In genomic region chr10:108815339-108815738, GRCm38 (mm10) we compare ENCODE assay signal across 20 mouse cellular contexts.
DNase-seq lines count a peak whose midpoint lies in the region; ATAC-seq and TF ChIP-seq lines count a peak whose summit lies in the region.
"Had no signal": no experiment of that assay in that cellular context is flagged by ENCODE, and none has a peak within 500 bp of the region (broad histone marks: within the 10 kb centered on the region; RNA-seq: fewer than 3 reads in every experiment).

No protein-coding gene starts in this region.

- H3K4me3 ChIP-seq in forebrain, embryonic 14.5 days (ENCODE audit: low read depth, low read length) = no peak overlapping the region
- H3K4me3 ChIP-seq in forebrain, embryonic 12.5 days (replicated peaks) = no peak overlapping the region
- no peak overlapping the region for H3K4me3 ChIP-seq in layer of hippocampus, adult 2 months
- no peak overlapping the region for H3K4me3 ChIP-seq in neural tube, embryonic 13.5 days
- H3K4me3 ChIP-seq: embryonic facial prominence, embryonic 13.5 days; embryonic facial prominence, embryonic 15.5 days; erythroblast, embryonic 14.5 days; forebrain, embryonic 10.5 days had no signal

- H3K9me3 ChIP-seq in forebrain, embryonic 14.5 days (replicated peaks; ENCODE audit: control insufficient read depth, low read length) = no peaks in the 10 kb centered on the region
- no peaks in the 10 kb centered on the region for H3K9me3 ChIP-seq in forebrain, embryonic 12.5 days
- no peaks in the 10 kb centered on the region for H3K9me3 ChIP-seq in neural tube, embryonic 13.5 days
- H3K9me3 ChIP-seq: embryonic facial prominence, embryonic 13.5 days; embryonic facial prominence, embryonic 15.5 days; forebrain, embryonic 10.5 days had no signal

- WGBS in forebrain, embryonic 14.5 days = 45% methylated on average over 6 of the region's 6 CpGs
- WGBS in forebrain, embryonic 12.5 days = 65% methylated on average over 6 of the region's 6 CpGs
- 56% methylated on average over 6 of the region's 6 CpGs for WGBS in neural tube, embryonic 13.5 days

- no peak overlapping the region for H3K9ac ChIP-seq in forebrain, embryonic 14.5 days (ENCODE audit: low read length)
- no peak overlapping the region for H3K9ac ChIP-seq in forebrain, embryonic 12.5 days
- no peak overlapping the region for H3K9ac ChIP-seq in neural tube, embryonic 13.5 days
- H3K9ac ChIP-seq: embryonic facial prominence, embryonic 13.5 days; embryonic facial prominence, embryonic 15.5 days had no signal

- H3K4me1 ChIP-seq in forebrain, embryonic 14.5 days (ENCODE audit: control insufficient read depth, insufficient read depth, low read length) = no peaks in the 10 kb centered on the region
- H3K4me1 ChIP-seq in forebrain, embryonic 12.5 days = no peaks in the 10 kb centered on the region
- H3K4me1 ChIP-seq in neural tube, embryonic 13.5 days (replicated peaks) = 0 out of 2 replicates have a peak, but pooled peaks cover 3% of the 10 kb centered on the region
- H3K4me1 ChIP-seq: embryonic facial prominence, embryonic 13.5 days; embryonic facial prominence, embryonic 15.5 days; forebrain, embryonic 10.5 days had no signal

- peak; percentile 59 for DNase-seq in forebrain, embryonic 14.5 days (ENCODE audit: low spot score)
- no peak for DNase-seq in layer of hippocampus, adult 2 months (ENCODE audit: low spot score in 2 of 2)
- no peak for DNase-seq in layer of hippocampus, adult 9-11 months
- no peak for DNase-seq in neural tube, embryonic 10.5 days (ENCODE audit: extremely low spot score, low spot score)
- no peak for DNase-seq in cerebellum, postnatal 25 days
- DNase-seq: adrenal gland, adult 2 months; adrenal gland, postnatal 10 days; adrenal gland, postnatal 25 days; cerebellum, adult 11-12 months; cerebellum, adult 2 months; cerebellum, adult 9-10 months; cerebellum, postnatal 10 days; cerebellum, postnatal 36 days; embryo, embryonic 11 days had no signal

- TF ChIP-seq CTCF in layer of hippocampus, adult 2 months (conservative IDR thresholded peaks at IDR 0.05) = no peak

- ATAC-seq in forebrain, embryonic 14.5 days = peak; percentile 34; the same call in 1 of the 2 replicates
- ATAC-seq in forebrain, embryonic 12.5 days (ENCODE audit: low FRiP score) = no peak
- no peak for ATAC-seq in neural tube, embryonic 13.5 days (ENCODE audit: low read depth)

- no peak overlapping the region for H3K27ac ChIP-seq in forebrain, embryonic 14.5 days (ENCODE audit: low read depth, low read length)
- H3K27ac ChIP-seq in forebrain, embryonic 12.5 days = no peak overlapping the region
- H3K27ac ChIP-seq in layer of hippocampus, adult 2 months = peak overlapping the region; percentile 56; the same call in 1 of the 2 replicates
- 0 out of 2 replicates have a peak overlapping the region, but pooled peaks have one; percentile 3 for H3K27ac ChIP-seq in neural tube, embryonic 13.5 days (replicated peaks)
- H3K27ac ChIP-seq: embryonic facial prominence, embryonic 13.5 days; embryonic facial prominence, embryonic 15.5 days; forebrain, embryonic 10.5 days had no signal

- H3K27me3 ChIP-seq in forebrain, embryonic 14.5 days (replicated peaks; ENCODE audit: control insufficient read depth, insufficient read depth, low read length) = no peaks in the 10 kb centered on the region
- no peaks in the 10 kb centered on the region for H3K27me3 ChIP-seq in forebrain, embryonic 12.5 days
- H3K27me3 ChIP-seq in neural tube, embryonic 13.5 days = no peaks in the 10 kb centered on the region
- H3K27me3 ChIP-seq: embryonic facial prominence, embryonic 13.5 days; embryonic facial prominence, embryonic 15.5 days had no signal

- H3K4me2 ChIP-seq in forebrain, embryonic 14.5 days (ENCODE audit: low read length) = no peak overlapping the region
- no peak overlapping the region for H3K4me2 ChIP-seq in forebrain, embryonic 12.5 days
- H3K4me2 ChIP-seq in neural tube, embryonic 13.5 days = no peak overlapping the region
- H3K4me2 ChIP-seq: embryonic facial prominence, embryonic 13.5 days; embryonic facial prominence, embryonic 15.5 days had no signal

- no peaks in the 10 kb centered on the region for H3K36me3 ChIP-seq in forebrain, embryonic 14.5 days (ENCODE audit: control insufficient read depth, insufficient read depth, low read length)
- H3K36me3 ChIP-seq in forebrain, embryonic 12.5 days (replicated peaks) = no peaks in the 10 kb centered on the region
- no peaks in the 10 kb centered on the region for H3K36me3 ChIP-seq in neural tube, embryonic 13.5 days
- H3K36me3 ChIP-seq: embryonic facial prominence, embryonic 13.5 days; embryonic facial prominence, embryonic 15.5 days; forebrain, embryonic 10.5 days had no signal

Comparison
In these comparisons a context has a peak if more than half of its experiments do, and no peak if none do; other contexts are left out.
1. H3K27ac ChIP-seq: peak in layer of hippocampus, adult 2 months (single experiment) and neural tube, embryonic 13.5 days (single experiment); none in forebrain, embryonic 14.5 days (single experiment) and forebrain, embryonic 12.5 days (single experiment).